Comparison of ENCODE assay signal across 27 mouse cellular contexts in genomic region chr2:59767893-59768292, GRCm38 (mm10).
DNase-seq lines count a peak whose midpoint lies in the region; ATAC-seq and TF ChIP-seq lines count a peak whose summit lies in the region.
"Had no signal": no experiment of that assay in that cellular context is flagged by ENCODE, and none has a peak within 500 bp of the region (broad histone marks: within the 10 kb centered on the region; RNA-seq: fewer than 3 reads in every experiment).

No protein-coding gene starts in this region.

- peaks cover 5% of the 10 kb centered on the region; the same call in 1 of the 2 replicates for H3K36me3 ChIP-seq in heart, embryonic 10.5 days
- H3K36me3 ChIP-seq in kidney, embryonic 15.5 days: peaks cover 3% of the 10 kb centered on the region
- no peaks in the 10 kb centered on the region for H3K36me3 ChIP-seq in kidney, adult 2 months (ENCODE audit: control insufficient read depth, insufficient read depth, low read length)
- H3K36me3 ChIP-seq in limb, embryonic 15.5 days: no peaks in the 10 kb centered on the region; the same call in 1 of the 2 replicates
- H3K36me3 ChIP-seq: midbrain, embryonic 12.5 days; neural tube, embryonic 12.5 days had no signal

- no peak overlapping the region for H3K4me3 ChIP-seq in heart, embryonic 10.5 days
- no peak overlapping the region for H3K4me3 ChIP-seq in kidney, embryonic 15.5 days (replicated peaks)
- H3K4me3 ChIP-seq in kidney, adult 2 months (ENCODE audit: insufficient read depth, low read depth, low read length): no peak overlapping the region
- H3K4me3 ChIP-seq in brown adipose tissue, adult 24 weeks (ENCODE audit: insufficient read depth, low read depth, low read length): no peak overlapping the region
- H3K4me3 ChIP-seq in limb, embryonic 15.5 days: no peak overlapping the region
- H3K4me3 ChIP-seq: heart, adult 2 months; left cerebral cortex, adult 2 months; megakaryocyte, embryonic 14.5 days; midbrain, embryonic 12.5 days; myocyte; neural tube, embryonic 12.5 days had no signal

- peaks cover 65% of the 10 kb centered on the region for H3K4me1 ChIP-seq in heart, embryonic 10.5 days
- peaks cover 78% of the 10 kb centered on the region for H3K4me1 ChIP-seq in kidney, embryonic 15.5 days
- H3K4me1 ChIP-seq in kidney, adult 2 months (ENCODE audit: control insufficient read depth, insufficient read depth, low read length): peaks cover 19% of the 10 kb centered on the region
- peaks cover 40% of the 10 kb centered on the region for H3K4me1 ChIP-seq in brown adipose tissue, adult 24 weeks (ENCODE audit: control insufficient read depth, insufficient read depth, insufficient read length, low read length)
- peaks cover 53% of the 10 kb centered on the region for H3K4me1 ChIP-seq in limb, embryonic 15.5 days

- 81% methylated on average over 4 of the region's 4 CpGs for WGBS in heart, embryonic 10.5 days
- 59% methylated on average over 4 of the region's 4 CpGs for WGBS in kidney, embryonic 15.5 days
- 86% methylated on average over 4 of the region's 4 CpGs for WGBS in kidney, adult 2 months
- WGBS in limb, embryonic 15.5 days: 85% methylated on average over 4 of the region's 4 CpGs

- ATAC-seq in kidney, embryonic 15.5 days (replicated peaks; ENCODE audit: low FRiP score): no peak
- ATAC-seq in limb, embryonic 15.5 days (ENCODE audit: insufficient number of reproducible peaks, low FRiP score, low TSS enrichment, low read depth): no peak
- ATAC-seq: forebrain, embryonic 14.5 days; hindbrain, embryonic 16.5 days; intestine, embryonic 16.5 days had no signal

- no peaks in the 10 kb centered on the region for H3K9me3 ChIP-seq in heart, embryonic 10.5 days
- no peaks in the 10 kb centered on the region for H3K9me3 ChIP-seq in kidney, embryonic 15.5 days (replicated peaks)
- H3K9me3 ChIP-seq in limb, embryonic 15.5 days: no peaks in the 10 kb centered on the region
- H3K9me3 ChIP-seq: megakaryocyte, embryonic 14.5 days; midbrain, embryonic 12.5 days; neural tube, embryonic 12.5 days had no signal

- no peak for DNase-seq in heart, embryonic 10.5 days (ENCODE audit: low spot score)
- DNase-seq in heart, postnatal 10 days: no peak
- DNase-seq in kidney, adult 2 months: no peak
- DNase-seq in cerebellum, adult 8-10 months: no peak
- no peak for DNase-seq in right cerebral cortex, adult 18-20 months
- DNase-seq: adrenal gland, postnatal 14 days; cerebellum, adult 18-20 months; cerebellum, postnatal 14 days; gastrocnemius, postnatal 25 days; heart, adult 2 months; kidney, postnatal 10 days; lung, adult 2 months; lung, postnatal 14 days; right cerebral cortex, postnatal 4 days; thymus, postnatal 4 days had no signal

- H3K27ac ChIP-seq in heart, embryonic 10.5 days: 0 out of 2 replicates have a peak overlapping the region, but pooled peaks have one; percentile 16
- peak overlapping the region; percentile 80 for H3K27ac ChIP-seq in kidney, embryonic 15.5 days
- no peak overlapping the region for H3K27ac ChIP-seq in kidney, adult 2 months (ENCODE audit: insufficient read depth, low read depth, low read length)
- 0 out of 2 replicates have a peak overlapping the region, but pooled peaks have one; percentile 11 for H3K27ac ChIP-seq in brown adipose tissue, adult 24 weeks (replicated peaks; ENCODE audit: low read depth, low read length)
- peak overlapping the region; percentile 70; the same call in 1 of the 2 replicates for H3K27ac ChIP-seq in limb, embryonic 15.5 days
- H3K27ac ChIP-seq: left cerebral cortex, adult 2 months; liver, embryonic 14.5 days; midbrain, embryonic 12.5 days; neural tube, embryonic 12.5 days had no signal

- intact Hi-C loops in heart, postnatal 10 days (cut with DNase I): no loop called here

- H3K4me2 ChIP-seq in kidney, embryonic 15.5 days: 0 out of 2 replicates have a peak overlapping the region, but pooled peaks have one; percentile 9
- H3K4me2 ChIP-seq in limb, embryonic 15.5 days: no peak overlapping the region
- H3K4me2 ChIP-seq: midbrain, embryonic 12.5 days; neural tube, embryonic 12.5 days had no signal

- no peak overlapping the region for H3K9ac ChIP-seq in kidney, embryonic 15.5 days
- no peak overlapping the region for H3K9ac ChIP-seq in limb, embryonic 15.5 days
- H3K9ac ChIP-seq: liver, embryonic 14.5 days; midbrain, embryonic 12.5 days; neural tube, embryonic 12.5 days had no signal

- no peak for TF ChIP-seq CTCF in kidney, adult 2 months (conservative IDR thresholded peaks at IDR 0.05; ENCODE audit: insufficient read depth, insufficient read length, low read depth, low read length)

- no peaks in the 10 kb centered on the region for H3K27me3 ChIP-seq in heart, embryonic 10.5 days (ENCODE audit: insufficient read depth, poor library complexity, severe bottlenecking)
- H3K27me3 ChIP-seq in kidney, embryonic 15.5 days: no peaks in the 10 kb centered on the region
- H3K27me3 ChIP-seq in kidney, adult 2 months (replicated peaks; ENCODE audit: control insufficient read depth, insufficient read depth, low read length): no peaks in the 10 kb centered on the region
- no peaks in the 10 kb centered on the region for H3K27me3 ChIP-seq in limb, embryonic 15.5 days
- H3K27me3 ChIP-seq: midbrain, embryonic 12.5 days; neural tube, embryonic 12.5 days had no signal

- TF ChIP-seq POLR2A in kidney, adult 2 months (IDR thresholded peaks at IDR 0.05; ENCODE audit: low read depth, low read length): no peak
